Mouse (Mus musculus) CD8-positive naive resting alpha-beta T cell, adult 2 months (primary cell): Measurements from ENCODE around the gene Ablim1.

Experiments
- DNase-seq, 2 experiments: peaks; one replicate each; pipeline ENCODE4 v3.0.0; 2022; ENCODE audit warnings: low read depth in 2 of 2, low spot score in 2 of 2

Gene Ablim1

DNA sequence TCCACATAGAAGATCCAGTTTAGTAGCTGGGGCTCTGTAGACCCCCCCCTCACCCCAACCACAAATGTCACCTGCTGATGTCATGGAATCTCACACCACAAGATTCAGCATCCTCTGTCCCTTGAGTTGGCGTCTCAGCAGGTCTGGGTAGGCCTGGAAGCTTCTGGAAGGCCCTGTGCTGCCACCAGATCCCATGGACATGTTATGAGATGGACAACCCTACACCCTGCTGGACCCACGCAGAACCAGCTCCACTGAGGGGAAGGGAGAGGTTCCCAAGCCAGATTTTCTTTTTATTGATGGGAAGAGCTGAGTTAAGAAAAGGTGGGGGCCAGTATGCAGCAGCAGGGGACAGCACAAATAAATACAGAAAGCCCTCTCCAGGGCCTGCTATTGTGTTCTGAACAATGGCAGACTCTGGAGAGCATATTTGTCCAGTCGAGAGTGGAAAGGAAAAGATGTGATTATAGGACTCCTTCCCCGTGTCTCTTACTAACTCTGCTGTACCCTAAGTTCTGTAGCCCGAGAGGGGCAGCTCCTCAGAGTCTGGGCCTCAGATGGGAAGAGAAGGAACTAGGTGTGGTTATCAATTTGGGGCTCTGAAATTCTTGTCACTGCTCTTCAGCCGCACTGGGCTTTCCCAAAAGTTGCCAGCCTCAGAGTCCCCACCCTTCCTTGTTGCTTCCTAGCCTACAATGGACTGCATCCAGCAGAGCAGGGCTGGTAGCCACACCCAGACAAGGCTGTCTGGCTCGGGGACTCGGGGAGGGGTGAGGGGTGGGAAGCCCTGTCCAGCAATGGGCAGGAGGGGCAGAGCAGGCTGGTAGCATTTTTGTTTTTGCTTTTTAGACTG is 286.2 kb downstream of the Ablim1 start:
- no peak for DNase-seq

- no peak for DNase-seq
These were observed 288.2 kb downstream of the Ablim1 start for GRCm38 (mm10) chr19:57026501-57026900.

DNA sequence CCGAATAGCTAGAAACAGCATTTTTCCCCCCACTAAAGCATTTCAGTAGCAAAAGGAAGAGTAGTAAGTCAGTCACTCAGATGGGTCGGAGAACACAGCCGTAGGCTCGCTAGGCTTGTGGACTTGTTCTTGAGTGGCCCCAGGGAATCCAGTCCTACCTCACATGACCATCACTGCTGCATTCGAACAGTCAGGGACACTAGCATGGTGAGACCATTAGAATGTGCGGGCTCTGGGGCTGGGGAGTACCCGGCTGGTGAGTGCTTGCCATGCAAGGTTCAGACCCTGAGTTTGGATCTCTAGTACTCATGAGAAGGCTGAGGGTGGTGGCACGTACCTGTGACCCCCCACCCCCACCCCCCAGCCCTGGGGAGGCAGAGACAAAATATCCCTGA is 296.9 kb downstream of the Ablim1 start:
- DNase-seq: no peak

DNA sequence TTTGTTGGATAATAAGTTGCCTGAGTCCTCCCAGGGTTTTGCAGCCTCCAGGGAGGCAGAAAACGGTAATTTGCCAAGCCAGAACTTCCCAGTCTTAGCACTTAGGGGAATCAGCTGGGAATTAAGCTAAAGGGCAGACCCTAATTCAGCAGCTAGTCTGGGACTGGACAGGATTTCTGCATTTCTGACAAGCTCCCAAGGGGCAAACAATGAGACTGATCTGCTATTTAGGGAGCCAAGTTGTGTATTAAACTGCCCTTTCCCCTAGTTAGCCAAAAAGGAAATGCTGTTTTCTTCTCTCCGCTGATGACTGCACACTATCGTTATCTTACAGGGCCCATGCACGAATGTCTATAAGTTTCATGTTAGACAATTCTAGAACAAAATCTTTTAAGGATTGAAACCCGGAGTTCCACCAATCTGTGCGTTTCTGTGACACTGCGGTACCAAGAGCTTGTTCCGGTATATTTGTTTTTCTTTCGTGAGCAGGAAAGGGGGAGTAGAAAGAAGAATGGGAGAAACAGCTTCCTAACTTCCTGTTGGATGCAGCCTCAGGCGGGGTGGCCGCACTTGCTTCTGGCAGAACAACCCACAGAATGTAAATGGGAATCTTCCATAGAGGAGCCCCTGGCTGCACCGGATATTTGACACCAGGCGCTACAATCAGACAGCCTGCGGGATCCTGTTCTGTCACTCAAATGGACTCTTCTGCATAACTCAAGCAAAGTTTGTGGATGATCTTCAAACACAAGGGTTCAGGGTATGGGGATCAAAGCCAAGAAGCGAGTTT is 297.5 kb downstream of the Ablim1 start:
- no peak for DNase-seq

DNA sequence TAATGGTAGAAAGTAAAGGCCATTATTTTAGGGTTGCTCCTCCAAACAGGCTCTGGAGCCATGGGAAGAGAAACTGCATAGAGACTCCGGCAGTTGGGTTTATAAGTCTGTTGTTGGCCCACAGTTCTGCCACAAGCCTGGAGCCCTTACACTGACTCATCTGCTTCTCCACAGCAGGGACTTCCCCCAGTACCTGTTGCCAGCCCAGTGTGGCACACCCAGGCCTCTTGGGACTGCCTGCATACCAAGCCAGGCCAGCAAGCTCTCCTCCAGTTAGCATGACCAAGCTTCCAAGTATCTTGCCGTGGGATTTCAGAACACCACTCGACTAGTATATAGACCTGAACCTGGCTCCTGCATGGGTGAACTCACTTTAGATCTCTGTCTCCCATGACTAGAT is 299.9 kb downstream of the Ablim1 start:
- no peak for DNase-seq

DNA sequence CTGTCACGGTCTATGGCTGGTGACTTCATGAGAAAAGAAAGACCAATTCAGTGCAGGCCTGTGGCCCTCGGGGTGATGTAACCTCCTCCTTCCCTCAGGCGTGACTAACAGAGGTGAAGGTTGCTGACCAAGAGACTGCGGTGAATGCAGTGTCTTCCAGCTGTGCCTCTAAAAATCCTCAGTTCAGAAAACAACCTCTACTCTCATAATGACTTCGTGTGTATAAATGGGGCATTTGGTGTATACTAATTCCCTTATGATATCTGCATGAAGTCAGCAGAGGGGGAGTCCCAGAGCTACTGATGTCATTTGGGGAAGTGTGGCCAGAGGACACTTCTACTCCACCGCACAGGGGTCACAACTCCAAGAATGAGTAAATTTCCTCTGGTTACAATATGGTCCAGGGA is 301.4 kb downstream of the Ablim1 start:
- DNase-seq: no peak

DNA sequence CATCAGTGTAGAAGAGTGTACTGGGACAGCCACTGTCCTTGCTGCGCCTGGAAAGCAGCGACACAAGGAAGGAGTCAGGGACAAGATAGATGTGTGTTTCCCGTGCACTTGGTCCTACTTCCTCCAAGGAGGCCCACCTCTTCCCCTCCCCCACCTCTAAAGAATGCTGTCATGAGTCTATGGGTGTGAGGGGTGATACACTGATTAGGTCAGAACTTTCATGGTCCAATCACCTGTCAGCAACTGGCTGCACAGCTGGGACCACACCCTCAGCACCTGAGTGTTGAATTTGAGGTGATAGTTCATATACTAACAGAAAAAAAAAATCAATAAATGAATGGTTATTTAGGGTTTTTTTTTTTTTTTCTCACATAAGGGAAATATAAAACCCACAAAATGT is 302.7 kb downstream of the Ablim1 start:
- DNase-seq: no peak

GRCm38 (mm10) chr19:57010064-57010463 is 304.7 kb downstream of the Ablim1 start:
- no peak for DNase-seq

DNA sequence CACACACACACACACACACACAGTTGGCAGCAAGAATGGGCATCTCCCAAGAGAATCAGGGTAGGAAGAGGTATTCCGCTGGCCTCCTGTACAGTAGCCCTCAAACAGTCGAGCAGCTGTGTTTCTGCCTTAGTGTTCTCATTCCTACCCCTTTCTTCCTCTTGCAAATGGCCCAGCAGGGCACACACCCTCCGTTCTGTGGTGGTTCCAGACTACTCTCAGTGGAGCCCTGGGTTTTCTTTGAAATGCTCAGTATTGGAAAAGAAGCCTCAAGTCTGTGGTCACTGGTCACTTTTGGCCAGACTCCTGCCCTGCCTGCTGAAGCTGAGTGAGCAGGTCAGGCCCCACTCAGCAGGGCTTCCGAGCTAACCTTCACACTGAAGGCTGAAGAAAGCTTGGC is 305.1 kb downstream of the Ablim1 start:
- no peak for DNase-seq

DNA sequence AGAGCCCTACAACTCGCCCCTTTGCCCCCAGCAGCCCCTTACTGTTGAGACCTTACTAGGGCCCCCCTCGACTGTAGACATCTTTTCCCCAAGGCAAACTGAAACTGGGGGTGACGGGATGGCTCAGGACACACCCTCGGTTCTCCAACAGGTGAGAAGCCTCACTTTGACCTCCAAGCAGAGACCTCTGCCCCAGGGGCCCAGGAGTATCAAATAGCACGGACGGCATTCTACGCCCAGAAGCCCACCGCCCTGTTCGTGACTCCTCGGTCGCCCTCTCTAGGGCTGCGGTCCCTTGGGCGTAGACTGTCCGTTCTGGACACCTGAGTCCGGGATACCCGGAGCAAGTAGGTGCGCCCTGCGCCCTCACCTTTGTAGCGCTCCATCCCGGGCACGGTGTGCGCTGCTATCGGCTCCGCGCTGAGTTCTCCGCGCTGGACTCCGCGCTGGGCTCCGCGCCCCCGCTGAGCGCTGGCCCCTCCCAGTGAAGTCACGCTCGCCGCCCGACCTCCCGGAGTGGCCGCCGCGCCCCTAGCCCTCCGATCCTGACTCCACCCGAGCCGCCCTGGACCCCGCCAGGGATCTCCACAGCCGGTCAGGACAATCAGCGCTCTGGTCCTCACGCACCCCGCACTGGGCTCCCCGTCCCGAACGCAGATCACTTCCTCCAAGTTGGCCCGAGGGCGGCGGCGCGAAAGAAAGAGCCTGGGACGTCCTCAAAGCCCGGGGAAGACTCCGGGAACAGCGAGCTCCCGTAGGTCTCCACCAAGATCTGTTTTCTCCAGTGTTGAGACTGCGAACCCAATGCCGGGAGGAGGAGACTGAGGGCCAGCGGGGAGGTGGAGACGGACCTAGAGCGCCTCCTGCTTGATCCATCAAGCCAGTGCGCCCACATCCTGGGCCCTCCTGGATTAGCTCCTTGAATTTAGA is 306.7 kb downstream of the Ablim1 start, which contains the start of gene Afap1l2:
TSS of gene Afap1l2 (minus strand) at position 448 of the 930 bp plus-strand sequence.
- DNase-seq: no peak

- no peak for DNase-seq
These were observed 307.4 kb downstream of the Ablim1 start for GRCm38 (mm10) chr19:57007291-57007690.

GRCm38 (mm10) chr19:57006841-57007240 is 307.9 kb downstream of the Ablim1 start:
- no peak for DNase-seq

DNA sequence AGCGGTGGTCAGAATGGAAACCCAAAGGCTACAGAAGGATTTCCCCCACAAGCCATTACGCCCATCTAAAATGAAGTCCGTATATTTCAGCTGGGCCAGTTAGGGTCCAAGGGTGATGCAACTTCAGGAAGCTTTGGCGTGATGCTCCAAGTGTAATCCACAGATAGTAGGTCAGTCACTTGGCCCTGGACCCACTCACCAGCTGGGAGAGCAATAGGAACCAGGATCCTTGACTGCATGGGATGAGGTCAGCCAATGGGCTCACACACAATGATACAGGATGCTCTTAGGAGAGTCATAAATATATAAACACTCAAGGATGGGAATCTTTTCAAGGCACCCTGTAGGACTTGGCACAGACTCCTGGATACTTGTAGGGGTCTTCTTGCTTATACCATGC is 309.7 kb downstream of the Ablim1 start:
- no peak for DNase-seq

- no peak for DNase-seq
These were observed 311.3 kb downstream of the Ablim1 start for GRCm38 (mm10) chr19:57003460-57003810.

DNA sequence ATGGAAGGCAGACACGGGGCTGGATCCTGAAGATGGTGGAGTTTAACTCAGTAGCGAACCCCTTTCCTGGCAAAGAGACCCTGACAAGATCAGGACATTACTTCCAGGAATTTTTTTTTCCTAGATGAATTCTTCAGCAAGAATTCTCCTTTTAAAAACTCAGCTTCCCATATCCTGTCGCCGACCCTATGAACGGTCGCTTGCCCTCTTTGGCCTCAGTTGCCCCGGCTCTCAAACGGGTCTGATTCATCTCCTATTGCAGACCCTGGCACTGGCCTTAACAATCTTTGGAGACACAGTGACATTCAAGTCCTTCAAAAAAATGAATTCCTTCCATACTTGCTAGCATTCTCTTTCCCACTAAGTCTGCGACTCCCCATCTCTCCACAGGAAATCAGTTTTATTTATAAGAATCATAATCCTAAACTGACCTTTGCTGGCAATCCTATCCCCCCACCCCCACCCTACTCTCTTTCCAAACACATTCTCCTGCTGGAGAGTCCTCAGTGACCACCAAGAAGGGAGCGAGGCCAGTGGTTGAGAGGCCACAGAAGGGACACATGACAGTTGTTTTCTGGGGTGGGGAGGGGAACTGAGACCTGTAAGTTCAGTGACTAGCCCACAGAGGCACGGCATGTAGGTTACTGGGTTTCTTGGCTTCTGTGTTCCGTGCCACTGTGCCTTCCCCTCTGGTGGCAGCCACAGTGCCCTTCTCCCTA is 311.8 kb downstream of the Ablim1 start:
- DNase-seq: no peak

DNA sequence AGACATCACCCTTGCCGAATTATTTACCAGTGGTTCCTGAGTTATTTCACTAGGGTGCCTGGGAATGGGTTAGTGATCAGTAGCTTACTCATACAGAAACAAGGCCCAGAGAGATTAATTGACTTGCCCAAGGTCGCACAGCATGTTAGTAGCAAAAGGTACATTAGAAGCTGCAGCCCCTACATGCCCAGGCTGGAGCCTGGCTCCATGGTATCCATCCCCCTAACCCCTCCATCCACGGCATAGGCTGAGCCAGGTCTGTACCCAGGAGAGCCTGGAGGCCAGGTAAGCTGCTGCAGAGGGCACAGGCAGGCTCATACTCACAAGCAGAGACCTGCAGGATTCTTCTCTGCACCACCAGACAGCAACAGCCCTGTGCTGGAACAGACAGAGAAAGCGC is 312.8 kb downstream of the Ablim1 start:
- no peak for DNase-seq

DNA sequence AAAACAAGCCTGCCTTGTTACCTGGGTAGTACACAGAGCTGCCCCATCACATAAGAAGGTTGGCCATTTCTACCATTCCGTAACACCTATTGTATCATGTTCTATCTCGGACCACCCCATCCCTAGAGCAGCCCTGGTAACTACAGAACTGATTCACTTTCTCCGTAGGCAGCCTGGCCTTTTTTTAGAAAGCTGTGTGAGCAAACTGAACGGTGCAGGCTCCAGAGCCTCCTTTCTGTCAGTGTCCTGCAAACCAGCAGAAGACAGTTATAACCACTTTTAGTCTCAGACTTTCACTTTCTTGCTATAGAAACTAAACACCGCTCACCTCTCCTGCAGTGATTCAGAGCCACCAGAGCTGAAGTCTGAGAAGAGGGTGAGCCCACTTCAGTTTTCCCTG is 314.1 kb downstream of the Ablim1 start:
- DNase-seq: no peak

GRCm38 (mm10) chr19:56999781-57000180 is 314.9 kb downstream of the Ablim1 start:
- DNase-seq: no peak

GRCm38 (mm10) chr19:56998910-56999309 is 315.8 kb downstream of the Ablim1 start:
- no peak for DNase-seq

DNA sequence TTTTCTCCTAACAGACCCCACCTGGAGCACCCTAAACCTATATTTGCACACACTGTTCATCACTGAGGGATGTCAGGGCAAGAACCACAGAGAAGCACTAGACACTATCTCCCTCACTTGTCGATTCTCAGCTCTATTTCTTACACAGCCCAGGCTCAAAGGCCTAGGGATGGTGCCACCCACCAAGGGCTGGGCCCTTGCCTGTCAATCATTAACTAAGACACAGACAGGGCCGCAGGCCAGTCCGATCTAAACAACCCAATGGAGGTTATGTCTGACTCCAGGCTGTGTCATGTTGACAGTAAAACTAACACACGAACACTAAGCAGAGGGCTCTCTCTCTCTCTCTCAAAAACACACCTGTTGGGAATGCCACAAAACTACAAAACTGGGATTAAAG is 316.4 kb downstream of the Ablim1 start:
- DNase-seq: no peak

GRCm38 (mm10) chr19:56997164-56997599 is 317.5 kb downstream of the Ablim1 start:
- no peak for DNase-seq
